Mouse (Mus musculus): Measurements from ENCODE around the gene Acaca.
A peak's percentile ranks its signal among the peaks of the same experiment; 100 is the strongest.

The Acaca gene

GRCm38 (mm10) chr11:84156535-84157262 is 27.2 kb downstream of the Acaca start:
- DNase-seq = no peak

- no peak for DNase-seq
These were observed 34.7 kb downstream of the Acaca start for GRCm38 (mm10) chr11:84164123-84164522.

- DNase-seq = no peak
These were observed 35.1 kb downstream of the Acaca start for GRCm38 (mm10) chr11:84164561-84164960.

GRCm38 (mm10) chr11:84167046-84167526 is 37.6 kb downstream of the Acaca start, which contains the start of gene Gm11437:
TSS of gene Gm11437 (minus strand) at chr11:84167476.
- no peak for DNase-seq

- peak; percentile 60 for DNase-seq
These were observed 39.3 kb downstream of the Acaca start for GRCm38 (mm10) chr11:84168701-84169288.

- no peak for DNase-seq
These were observed 43.3 kb downstream of the Acaca start for GRCm38 (mm10) chr11:84172539-84173435.

GRCm38 (mm10) chr11:84178571-84178970 is 49.1 kb downstream of the Acaca start:
- DNase-seq = no peak

- peak; percentile 98 for DNase-seq
These were observed 49.9 kb downstream of the Acaca start for GRCm38 (mm10) chr11:84179226-84179953.

GRCm38 (mm10) chr11:84179954-84180598 is 50.6 kb downstream of the Acaca start:
- DNase-seq = peak; percentile 86

- DNase-seq = no peak
These were observed 51.8 kb downstream of the Acaca start for GRCm38 (mm10) chr11:84181286-84181685.

GRCm38 (mm10) chr11:84188530-84188929 is 59.1 kb downstream of the Acaca start:
- no peak for DNase-seq

- no peak for DNase-seq
These were observed 61.2 kb downstream of the Acaca start for GRCm38 (mm10) chr11:84190581-84191233.

- peak; percentile 19 for DNase-seq
These were observed 63.8 kb downstream of the Acaca start for GRCm38 (mm10) chr11:84193249-84193648.

GRCm38 (mm10) chr11:84194751-84195150 is 65.3 kb downstream of the Acaca start:
- no peak for DNase-seq

GRCm38 (mm10) chr11:84197607-84198402 is 68.3 kb downstream of the Acaca start:
- no peak for DNase-seq

- no peak for DNase-seq
These were observed 76.3 kb downstream of the Acaca start for GRCm38 (mm10) chr11:84205776-84206175.

GRCm38 (mm10) chr11:84210876-84211275 is 81.4 kb downstream of the Acaca start:
- DNase-seq = no peak

GRCm38 (mm10) chr11:84218951-84219350 is 89.5 kb downstream of the Acaca start:
- DNase-seq = no peak

- DNase-seq = peak; percentile 68
These were observed 114.1 kb downstream of the Acaca start for GRCm38 (mm10) chr11:84243562-84243961.

GRCm38 (mm10) chr11:84247370-84247769 is 117.9 kb downstream of the Acaca start:
- no peak for DNase-seq

- DNase-seq = no peak
These were observed 121.7 kb downstream of the Acaca start for GRCm38 (mm10) chr11:84251170-84251569.
